Mouse (Mus musculus) embryonic facial prominence, embryonic 11.5 days (tissue): ENCODE data around the gene Srsf7. TPM values are rescaled to one million over a fixed set of nuclear protein-coding genes. Genes with fewer than 3 reads are reported as not detected.
"Not testable (repeated sequence)": the region's sequence is repeated elsewhere in the genome, so short reads cannot be mapped to it uniquely, and the experiment has no call there.

Source experiments
- ATAC-seq: fragments of 200-750 bp; cut with Nextera tagmentation; replicated peaks from 2 replicates; pipeline ENCODE4 v1.8.0; 2017; ENCODE audit warnings: low read depth; ENCODE audit not compliant: insufficient number of reproducible peaks, low FRiP score, low TSS enrichment
- DNase-seq: peaks from one replicate; pipeline ENCODE4 v3.0.0-alpha.2; 2015; ENCODE audit warnings: low spot score
- H3K27ac ChIP-seq: fragments of 300-500 bp; sonication (generic); replicated peaks from 2 replicates; pipeline ENCODE4 v1.5.1; 2014; ENCODE audit warnings: mild to moderate bottlenecking, low read depth, low read length, control low read depth
- H3K27me3 ChIP-seq: fragments of 300-500 bp; sonication (generic); 2 replicates; pipeline ENCODE4 v1.6.1; 2014; ENCODE audit warnings: mild to moderate bottlenecking, low read length, moderate library complexity, mixed read lengths; ENCODE audit not compliant: control insufficient read depth, insufficient read depth
- H3K36me3 ChIP-seq: fragments of 300-500 bp; sonication (generic); replicated peaks from 2 replicates; pipeline ENCODE4 v1.6.1; 2014; ENCODE audit warnings: low read depth, mild to moderate bottlenecking, low read length, moderate library complexity, mixed read lengths; ENCODE audit not compliant: control insufficient read depth, insufficient read depth
- H3K4me1 ChIP-seq: fragments of 300-500 bp; sonication (generic); 2 replicates; pipeline ENCODE4 v1.6.1; 2014; ENCODE audit warnings: low read length, mixed read lengths; ENCODE audit not compliant: control insufficient read depth, insufficient read depth
- H3K4me2 ChIP-seq: fragments of 300-500 bp; sonication (generic); 2 replicates; pipeline ENCODE4 v1.6.1; 2014; ENCODE audit warnings: low read depth, mild to moderate bottlenecking, control low read depth, low read length, moderate library complexity
- H3K4me3 ChIP-seq: fragments of 300-500 bp; sonication (generic); 2 replicates; pipeline ENCODE4 v1.5.1; 2014; ENCODE audit warnings: low read depth, low read length, control low read depth
- H3K9ac ChIP-seq: fragments of 300-500 bp; sonication (generic); replicated peaks from 2 replicates; pipeline ENCODE4 v1.6.1; 2014; ENCODE audit warnings: mild to moderate bottlenecking, control low read depth, low read length
- H3K9me3 ChIP-seq: fragments of 300-500 bp; sonication (generic); replicated peaks from 2 replicates; pipeline ENCODE4 v1.6.1; 2016; ENCODE audit warnings: mild to moderate bottlenecking, low read length, inconsistent platforms, mixed read lengths; ENCODE audit not compliant: control insufficient read depth
- WGBS: fragments of 180-500 bp; shearing (Covaris S2); extraction: QIAGEN DNeasy Blood & Tissue Kit; methylation state at CpG from one replicate; pipeline ENCODE4 v1.1.7; 2014; 5-methylcytosine and 5-hydroxymethylcytosine counted together
- polyA plus RNA-seq: library from polyadenylated mRNA; unstranded; fragments of >200 nt; fragmentation: Nextera tagmentation; extraction: Ambion mirVana; gene quantifications from 2 replicates; pipeline ENCODE4 v1.2.1, GENCODE M21; 2014

The Srsf7 gene
- polyA plus RNA-seq, 1 experiment from 2014 or later = 1,051 TPM

- H3K4me3 ChIP-seq = no peak overlapping the region
- H3K4me1 ChIP-seq = no peaks in the 10 kb centered on the region
- H3K36me3 ChIP-seq = peaks cover 6% of the 10 kb centered on the region; the same call in 1 of the 2 replicates
- no peak overlapping the region for H3K9ac ChIP-seq
- ATAC-seq (no peak), DNase-seq (no peak)
- no peak overlapping the region for H3K4me2 ChIP-seq
- H3K9me3 ChIP-seq = no peaks in the 10 kb centered on the region
- WGBS = 98% methylated on average over 3 of the region's 3 CpGs
- no peaks in the 10 kb centered on the region for H3K27me3 ChIP-seq
- H3K27ac ChIP-seq = no peak overlapping the region
Measured at GRCm38 (mm10) chr17:80236805-80237204, 29.7 kb upstream of the Srsf7 start.

GRCm38 (mm10) chr17:80235477-80235876, 28.4 kb upstream of the Srsf7 start:
- ATAC-seq (no peak), DNase-seq (no peak)
- H3K9me3 ChIP-seq = no peaks in the 10 kb centered on the region
- peaks cover under 1% of the 10 kb centered on the region; the same call in 1 of the 2 replicates for H3K36me3 ChIP-seq
- H3K27ac ChIP-seq = no peak overlapping the region
- no peak overlapping the region for H3K9ac ChIP-seq
- no peak overlapping the region for H3K4me2 ChIP-seq
- no peaks in the 10 kb centered on the region for H3K27me3 ChIP-seq
- H3K4me1 ChIP-seq = no peaks in the 10 kb centered on the region
- WGBS = 83% methylated on average over 3 of the region's 3 CpGs
- H3K4me3 ChIP-seq = no peak overlapping the region

- Histone ChIP-seq H3K4me1 (no peaks in the 10 kb centered on the region), H3K4me3 (no peak overlapping the region), H3K4me2 (no peak overlapping the region), H3K27ac (no peak overlapping the region), H3K9ac (no peak overlapping the region), H3K9me3 (no peaks in the 10 kb centered on the region), H3K27me3 (no peaks in the 10 kb centered on the region), H3K36me3 (no peaks in the 10 kb centered on the region; the same call in 1 of the 2 replicates)
- ATAC-seq (no peak), DNase-seq (no peak)
- WGBS = 88% methylated on average over 7 of the region's 7 CpGs
Measured at GRCm38 (mm10) chr17:80234376-80234775, 27.3 kb upstream of the Srsf7 start.

GRCm38 (mm10) chr17:80233844-80234243, 26.7 kb upstream of the Srsf7 start:
- Histone ChIP-seq H3K4me3 (no peak overlapping the region), H3K27me3 (no peaks in the 10 kb centered on the region), H3K4me2 (no peak overlapping the region), H3K27ac (no peak overlapping the region), H3K4me1 (no peaks in the 10 kb centered on the region), H3K36me3 (no peaks in the 10 kb centered on the region; the same call in 1 of the 2 replicates), H3K9ac (no peak overlapping the region), H3K9me3 (no peaks in the 10 kb centered on the region)
- 94% methylated on average over 5 of the region's 5 CpGs for WGBS
- ATAC-seq (no peak), DNase-seq (no peak)

- Histone ChIP-seq H3K9me3 (no peaks in the 10 kb centered on the region), H3K9ac (no peak overlapping the region), H3K36me3 (no peaks in the 10 kb centered on the region), H3K4me1 (no peaks in the 10 kb centered on the region), H3K27me3 (no peaks in the 10 kb centered on the region), H3K4me3 (no peak overlapping the region), H3K27ac (no peak overlapping the region), H3K4me2 (no peak overlapping the region)
- 89% methylated on average over 2 of the region's 2 CpGs for WGBS
- ATAC-seq = no peak
- no peak for DNase-seq
Measured at GRCm38 (mm10) chr17:80229396-80229795, 22.3 kb upstream of the Srsf7 start.

GRCm38 (mm10) chr17:80225142-80225541, 18.0 kb upstream of the Srsf7 start:
- H3K9me3 ChIP-seq, H3K27me3 ChIP-seq, DNase-seq, H3K27ac ChIP-seq, H3K36me3 ChIP-seq, H3K4me1 ChIP-seq, ATAC-seq: not testable (repeated sequence)
- 49% methylated on average over 4 of the region's 5 CpGs for WGBS
- Histone ChIP-seq H3K4me3 (peak overlapping the region; percentile 58), H3K9ac (peak overlapping the region; percentile 82), H3K4me2 (peak overlapping the region; percentile 57)

- H3K9ac ChIP-seq = peak within 1 kb of the TSS; percentile 82
- DNase-seq (peak; percentile 96), ATAC-seq (peak; percentile 96)
- H3K4me2 ChIP-seq = peak within 1 kb of the TSS; percentile 57
- H3K9me3 ChIP-seq = no peaks in the 10 kb centered on the region
- H3K4me3 ChIP-seq = peak within 1 kb of the TSS; percentile 58
- no peaks in the 10 kb centered on the region for H3K4me1 ChIP-seq
- H3K27ac ChIP-seq = peak within 1 kb of the TSS; percentile 78
- H3K27me3 ChIP-seq = no peaks in the 10 kb centered on the region
- WGBS = under 1% methylated on average over 33 of the region's 33 CpGs
- H3K36me3 ChIP-seq = no peaks in the 10 kb centered on the region
Measured at GRCm38 (mm10) chr17:80224326-80225116, 17.4 kb upstream of the Srsf7 start, which contains the start of gene Gemin6. Gene Gemin6 (plus strand): TSS chr17:80224441.

- Histone ChIP-seq H3K4me3 (peak overlapping the region; percentile 58), H3K9me3 (no peaks in the 10 kb centered on the region), H3K4me2 (peak overlapping the region; percentile 56), H3K4me1 (no peaks in the 10 kb centered on the region), H3K36me3 (no peaks in the 10 kb centered on the region), H3K9ac (peak overlapping the region; percentile 82), H3K27ac (peak overlapping the region; percentile 78), H3K27me3 (no peaks in the 10 kb centered on the region)
- DNase-seq = no peak
- ATAC-seq = no peak; the same call in 1 of the 2 replicates
- WGBS = 9% methylated on average over 9 of the region's 9 CpGs
Measured at GRCm38 (mm10) chr17:80223829-80224228, 16.7 kb upstream of the Srsf7 start.
